Mouse (Mus musculus): ENCODE results near the gene Hs6st1.

DNA sequence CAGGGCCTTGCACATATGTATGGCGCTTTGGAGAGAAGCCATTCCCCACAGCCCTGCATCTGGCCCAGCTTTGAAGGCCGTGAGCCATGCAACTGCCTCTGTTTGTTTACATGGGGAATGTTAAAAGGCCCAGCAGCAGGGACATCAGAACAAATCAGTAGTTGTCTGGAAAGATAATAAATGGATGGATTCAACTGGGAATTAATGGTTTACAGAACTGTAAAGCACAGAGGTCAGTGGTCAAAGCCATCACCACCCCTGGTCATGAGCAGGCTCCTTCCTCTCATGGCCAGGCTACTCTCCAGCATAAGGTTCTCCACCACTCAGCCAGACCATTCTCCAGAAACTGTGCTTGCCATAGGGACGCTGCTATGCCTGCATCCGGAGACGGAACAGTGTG is 7.5 kb downstream of the Hs6st1 start:
- no peak for TF ChIP-seq EP300 (IDR thresholded peaks at IDR 0.05; ENCODE audit: low read depth)
- no peak for TF ChIP-seq CTCF (IDR thresholded peaks at IDR 0.05; ENCODE audit: low read depth)
